Mouse (Mus musculus) heart, postnatal 0 days (tissue): ENCODE results near the gene Rpl27a.

Experiments used
- CTCF ChIP-seq: IDR thresholded peaks from 2 replicates; pipeline ENCODE4 v1.5.1; 2016; ENCODE audit warnings: antibody characterized with exemption, control low read depth, low read depth
- EP300 ChIP-seq: IDR thresholded peaks from 2 replicates; pipeline ENCODE4 v1.6.1; 2016; ENCODE audit warnings: antibody characterized with exemption, low read depth

- TF ChIP-seq EP300: no peak
- TF ChIP-seq CTCF: no peak
Observed at GRCm38 (mm10) chr7:109493319-109494316, 25.3 kb upstream of the Rpl27a start.
